Mouse (Mus musculus) limb, embryonic 10.5 days (tissue): ENCODE measurements around the gene Nckap5. TPM values are rescaled to one million over a fixed set of nuclear protein-coding genes. Genes with fewer than 3 reads are reported as not detected.

Experiments used
- DNase-seq: peaks from one replicate; pipeline ENCODE4 v3.0.0-alpha.2; 2017; ENCODE audit warnings: low spot score
- H3K27ac ChIP-seq: fragments of 300-500 bp; sonication (generic); 2 replicates; pipeline ENCODE4 v1.5.1; 2016; ENCODE audit warnings: mild to moderate bottlenecking
- H3K27me3 ChIP-seq: fragments of 300-500 bp; sonication (generic); 2 replicates; pipeline ENCODE4 v1.6.1; 2016; ENCODE audit warnings: low read depth, mild to moderate bottlenecking; ENCODE audit not compliant: poor library complexity, severe bottlenecking
- H3K36me3 ChIP-seq: fragments of 300-500 bp; sonication (generic); 2 replicates; pipeline ENCODE4 v1.6.1; 2016; ENCODE audit warnings: mild to moderate bottlenecking, moderate library complexity
- H3K4me1 ChIP-seq: fragments of 300-500 bp; sonication (generic); 2 replicates; pipeline ENCODE4 v1.6.1; 2016
- H3K4me3 ChIP-seq: fragments of 300-500 bp; sonication (generic); 2 replicates; pipeline ENCODE4 v1.5.1; 2016; ENCODE audit warnings: mild to moderate bottlenecking, moderate library complexity
- H3K9me3 ChIP-seq: fragments of 300-500 bp; sonication (generic); replicated peaks from 2 replicates; pipeline ENCODE4 v1.6.1; 2016; ENCODE audit warnings: mild to moderate bottlenecking
- WGBS: fragments of 180-500 bp; shearing (Covaris S2); methylation state at CpG from one replicate; pipeline ENCODE4 v1.1.7; 2016; 5-methylcytosine and 5-hydroxymethylcytosine counted together
- polyA plus RNA-seq: library from polyadenylated mRNA; unstranded; fragments of >200 nt; fragmentation: Nextera tagmentation; extraction: Ambion mirVana; gene quantifications from 2 replicates; pipeline ENCODE4 v1.2.1, GENCODE M21; 2016

Gene Nckap5
- polyA plus RNA-seq, 1 experiment from 2014 or later: 1.8 TPM

DNA sequence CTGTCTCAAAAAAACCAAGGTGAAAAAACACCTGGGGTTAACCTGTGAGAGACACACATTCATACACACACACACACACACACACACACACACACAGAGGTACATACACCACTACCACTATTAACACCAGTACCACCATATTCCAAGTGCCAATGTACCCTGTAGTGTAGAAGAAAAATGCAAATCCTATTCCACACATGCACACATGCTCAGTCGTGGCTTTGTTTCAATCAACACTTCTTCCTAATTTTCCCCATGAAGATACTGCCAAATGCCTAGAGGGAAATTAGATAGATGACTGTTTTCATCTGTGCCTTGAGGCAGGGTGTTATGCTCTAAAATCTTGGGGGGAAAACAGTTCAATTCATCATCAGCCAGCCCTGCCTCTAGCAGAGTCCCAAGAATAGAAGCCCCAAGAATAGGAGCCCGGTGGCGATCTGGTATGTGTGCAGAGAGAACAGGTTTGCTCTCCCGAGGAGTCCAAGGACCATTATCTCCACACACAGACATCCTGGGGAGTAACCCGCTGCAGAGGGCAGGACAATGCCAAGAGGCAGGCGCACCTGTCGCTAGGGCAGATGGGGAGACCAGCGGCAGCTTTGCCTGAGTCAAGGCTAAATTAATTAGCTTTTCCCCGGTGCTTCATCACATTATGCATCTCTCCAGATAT lies 376.0 kb downstream of the Nckap5 start:
- 73% methylated on average over 9 of the region's 9 CpGs for WGBS
- Histone ChIP-seq H3K27ac (no peak overlapping the region), H3K4me1 (no peaks in the 10 kb centered on the region), H3K27me3 (no peaks in the 10 kb centered on the region), H3K9me3 (no peaks in the 10 kb centered on the region), H3K4me3 (no peak overlapping the region), H3K36me3 (no peaks in the 10 kb centered on the region)
- DNase-seq: no peak

DNA sequence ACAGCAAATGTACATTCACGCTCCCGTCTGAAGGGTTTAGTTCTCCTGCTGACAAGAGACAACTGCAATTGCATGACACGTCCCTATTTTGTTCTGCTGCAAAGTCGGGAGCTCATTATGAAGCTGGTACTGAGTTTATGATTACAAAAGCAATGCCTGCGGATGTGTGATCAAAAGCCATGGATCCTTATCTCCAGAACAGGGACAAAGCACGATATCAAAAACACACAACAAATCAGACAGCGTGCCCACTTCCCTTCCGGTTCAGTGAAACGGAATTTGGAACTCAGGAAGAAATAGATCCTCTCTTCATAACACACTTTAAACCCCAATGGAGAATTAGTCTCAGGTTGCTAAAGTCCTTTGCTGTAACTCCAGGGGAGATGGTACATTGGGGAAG lies 379.1 kb downstream of the Nckap5 start:
- H3K36me3 ChIP-seq: no peaks in the 10 kb centered on the region
- H3K9me3 ChIP-seq: no peaks in the 10 kb centered on the region
- DNase-seq: no peak
- no peaks in the 10 kb centered on the region for H3K4me1 ChIP-seq
- no peaks in the 10 kb centered on the region for H3K27me3 ChIP-seq
- whole genome bisulfite sequencing: 88% methylated on average over 9 of the region's 9 CpGs
- no peak overlapping the region for H3K27ac ChIP-seq
- H3K4me3 ChIP-seq: no peak overlapping the region

DNA sequence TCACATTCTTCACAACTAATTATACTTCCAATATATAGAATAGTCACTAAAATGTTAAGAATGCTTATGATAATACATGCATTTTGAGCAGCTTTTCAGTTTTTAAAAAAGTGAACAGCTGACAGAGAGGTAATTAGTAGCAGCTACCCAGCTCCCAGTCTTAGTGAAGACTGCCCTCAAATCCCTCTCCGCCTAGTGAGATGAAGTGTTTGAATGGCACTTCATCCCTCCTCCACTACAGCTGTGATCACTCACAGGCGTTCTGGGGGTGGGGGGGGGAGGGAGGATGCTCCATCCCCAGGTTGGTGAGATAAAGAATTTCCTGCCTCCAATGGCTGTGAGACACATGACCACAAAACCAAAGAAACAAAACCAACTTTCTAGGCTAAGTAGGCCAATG lies 381.2 kb downstream of the Nckap5 start:
- Histone ChIP-seq H3K9me3 (no peaks in the 10 kb centered on the region), H3K4me3 (no peak overlapping the region), H3K4me1 (no peaks in the 10 kb centered on the region), H3K36me3 (no peaks in the 10 kb centered on the region), H3K27ac (no peak overlapping the region), H3K27me3 (no peaks in the 10 kb centered on the region)
- WGBS: 51% methylated on average over 2 of the region's 2 CpGs
- no peak for DNase-seq

DNA sequence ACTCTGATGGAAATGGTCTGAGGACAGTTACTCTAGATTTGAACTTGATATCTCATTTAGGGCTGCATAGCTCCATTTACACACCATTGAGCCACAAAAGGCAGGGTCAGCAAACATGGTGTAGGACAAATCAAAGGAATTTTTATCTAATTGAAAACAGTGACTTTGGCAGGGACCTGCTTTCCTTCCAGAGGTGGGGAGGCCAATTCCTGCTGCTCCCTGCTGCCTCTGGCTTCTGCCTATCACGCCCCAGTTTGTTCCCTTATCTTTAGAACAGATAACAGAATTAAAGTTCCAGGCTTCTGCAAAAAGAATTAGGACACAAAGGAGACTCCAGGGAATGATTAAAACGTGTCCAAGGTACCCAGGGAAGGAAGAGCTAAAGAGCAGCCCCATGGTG lies 386.7 kb downstream of the Nckap5 start:
- no peak overlapping the region for H3K27ac ChIP-seq
- H3K36me3 ChIP-seq: no peaks in the 10 kb centered on the region
- H3K27me3 ChIP-seq: no peaks in the 10 kb centered on the region
- DNase-seq: no peak
- H3K9me3 ChIP-seq: no peaks in the 10 kb centered on the region
- WGBS: 42% methylated on average over 2 of the region's 2 CpGs
- H3K4me1 ChIP-seq: no peaks in the 10 kb centered on the region
- no peak overlapping the region for H3K4me3 ChIP-seq

DNA sequence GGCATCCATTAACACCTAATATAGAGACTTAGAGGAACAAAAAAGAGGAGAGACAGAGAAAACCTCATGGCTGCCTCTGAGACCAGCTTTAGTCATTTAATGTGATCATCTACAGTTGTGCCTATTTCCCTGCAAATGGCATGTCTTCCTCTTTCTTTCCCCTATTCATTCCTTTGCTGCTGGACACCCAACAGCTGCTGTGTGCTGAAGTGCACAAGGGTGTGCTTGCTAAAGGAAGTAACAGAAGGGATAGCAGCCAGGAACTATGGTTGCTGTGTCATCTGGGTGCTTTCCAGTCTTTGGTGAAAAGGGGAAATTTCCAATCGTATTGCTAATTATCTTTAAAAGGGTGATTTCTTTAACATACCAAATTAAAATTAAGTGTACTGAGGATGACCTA lies 387.9 kb downstream of the Nckap5 start:
- H3K4me3 ChIP-seq: no peak overlapping the region
- WGBS: 90% methylated on average over 1 of the region's 1 CpGs
- H3K27ac ChIP-seq: no peak overlapping the region
- H3K36me3 ChIP-seq: no peaks in the 10 kb centered on the region
- no peak for DNase-seq
- H3K4me1 ChIP-seq: no peaks in the 10 kb centered on the region
- H3K9me3 ChIP-seq: no peaks in the 10 kb centered on the region
- H3K27me3 ChIP-seq: no peaks in the 10 kb centered on the region

DNA sequence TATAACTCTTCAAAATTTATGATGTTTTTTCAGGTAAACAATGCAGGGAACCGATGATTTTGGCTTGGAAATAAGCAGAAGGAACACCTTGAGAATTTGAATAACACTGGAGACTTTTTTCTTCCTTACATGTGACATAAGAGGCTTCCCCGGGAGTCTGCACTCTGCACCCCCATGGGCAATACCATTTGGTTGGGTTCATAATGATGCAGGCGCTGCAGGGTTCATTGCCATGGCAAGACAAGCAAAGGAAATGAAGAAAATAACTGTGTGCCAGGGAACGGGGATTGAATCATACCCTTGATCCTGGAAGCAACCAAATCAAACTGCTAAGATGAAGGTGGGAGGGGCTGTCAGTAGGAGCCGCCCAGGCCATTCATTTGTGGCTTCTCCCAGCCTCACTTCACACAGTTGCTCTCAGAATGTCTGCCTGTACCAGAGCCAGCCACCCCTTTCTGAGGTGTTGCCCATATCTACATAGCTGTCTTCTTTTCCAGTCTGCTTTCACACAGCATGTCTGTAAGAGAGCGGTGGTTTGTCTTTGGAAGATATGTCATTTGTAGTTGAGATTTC lies 392.5 kb downstream of the Nckap5 start:
- DNase-seq: no peak
- H3K36me3 ChIP-seq: no peaks in the 10 kb centered on the region
- no peaks in the 10 kb centered on the region for H3K27me3 ChIP-seq
- no peaks in the 10 kb centered on the region for H3K9me3 ChIP-seq
- 81% methylated on average over 6 of the region's 6 CpGs for WGBS
- no peak overlapping the region for H3K27ac ChIP-seq
- H3K4me3 ChIP-seq: no peak overlapping the region
- H3K4me1 ChIP-seq: no peaks in the 10 kb centered on the region

DNA sequence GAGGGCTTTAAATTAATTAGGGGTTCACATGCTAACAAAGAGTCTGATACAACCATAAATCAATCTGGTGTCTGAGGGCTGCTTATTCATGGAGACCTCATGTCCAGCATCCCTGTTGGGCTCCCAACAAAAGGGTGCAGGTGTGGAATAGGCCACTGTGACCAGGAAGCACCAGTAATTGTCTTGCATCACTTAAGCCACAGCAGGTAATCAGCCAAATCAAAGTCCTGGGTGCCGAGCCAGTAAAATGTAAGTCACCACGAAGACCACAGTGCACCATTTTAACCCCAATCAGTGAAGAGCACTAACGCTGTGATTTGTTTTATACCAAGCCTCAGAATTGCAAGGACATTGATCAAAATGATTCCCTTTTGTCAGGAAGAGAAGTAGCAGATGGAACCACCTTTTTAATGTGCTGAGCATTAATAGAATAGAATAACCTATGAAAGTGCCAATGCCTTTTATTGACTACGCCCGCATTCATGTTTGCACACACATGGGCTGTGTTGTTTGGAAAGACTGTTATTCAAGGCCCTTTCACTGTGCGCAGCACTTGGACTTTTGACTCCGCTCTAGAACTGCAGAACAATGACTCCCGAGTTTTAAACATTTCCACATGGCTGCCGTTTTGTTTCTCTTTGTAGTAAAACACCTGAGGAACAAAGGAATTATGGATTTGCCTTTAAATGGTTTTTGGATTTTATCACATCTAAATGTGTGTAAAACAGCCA lies 393.5 kb downstream of the Nckap5 start:
- Histone ChIP-seq H3K4me1 (no peaks in the 10 kb centered on the region), H3K27ac (no peak overlapping the region)
- WGBS: 78% methylated on average over 9 of the region's 9 CpGs

DNA sequence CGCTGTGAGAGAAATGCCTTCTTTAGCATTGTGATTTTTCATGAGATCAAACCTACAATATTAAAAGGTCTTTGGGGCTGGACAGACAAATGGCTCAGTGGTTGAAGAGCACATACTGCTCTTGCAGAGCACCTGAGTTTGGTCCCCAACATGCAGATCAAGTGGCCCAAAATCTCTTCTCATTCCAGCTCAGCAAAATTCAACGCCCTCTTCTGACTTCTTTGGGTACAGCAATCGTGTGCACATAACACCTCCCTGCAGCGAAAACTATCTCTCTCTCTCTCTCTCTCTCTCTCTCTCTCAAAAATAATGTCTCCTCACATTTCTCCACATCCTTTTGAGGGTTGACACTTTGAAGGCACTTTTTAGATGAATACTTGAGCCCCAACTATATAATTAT lies 398.3 kb downstream of the Nckap5 start:
- DNase-seq: no peak
- 87% methylated on average over 4 of the region's 4 CpGs for WGBS
- peaks cover 4% of the 10 kb centered on the region; the same call in 1 of the 2 replicates for H3K4me1 ChIP-seq

More for the DNA sequence above, 393.5 kb downstream of the Nckap5 start:
- H3K27me3 ChIP-seq: no peaks in the 10 kb centered on the region
- H3K4me3 ChIP-seq: no peak overlapping the region
- no peak for DNase-seq
- no peaks in the 10 kb centered on the region for H3K36me3 ChIP-seq
- H3K9me3 ChIP-seq: no peaks in the 10 kb centered on the region

DNA sequence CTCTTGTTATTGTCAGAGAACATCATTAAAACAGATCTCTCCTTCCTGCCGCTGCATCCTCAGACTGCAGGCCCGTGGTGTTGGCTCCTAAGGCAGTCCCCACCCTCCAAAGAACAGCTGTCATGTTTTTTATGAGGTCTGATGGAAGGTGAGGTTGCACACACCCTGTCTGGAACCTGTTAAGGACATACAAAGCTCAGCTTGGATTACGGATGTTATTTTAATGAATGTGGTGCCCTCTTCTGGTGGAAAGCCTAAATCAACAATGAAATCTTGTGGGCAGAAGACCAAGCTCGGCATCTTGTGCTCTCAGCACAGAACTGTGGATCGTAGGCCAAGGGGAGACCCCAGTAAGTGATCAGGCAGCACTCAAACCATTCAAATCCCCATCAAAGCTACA lies 399.0 kb downstream of the Nckap5 start:
- Histone ChIP-seq H3K27ac (no peak overlapping the region), H3K36me3 (no peaks in the 10 kb centered on the region), H3K4me3 (no peak overlapping the region), H3K9me3 (no peaks in the 10 kb centered on the region), H3K4me1 (peaks cover 4% of the 10 kb centered on the region; the same call in 1 of the 2 replicates), H3K27me3 (no peaks in the 10 kb centered on the region)
- 39% methylated on average over 5 of the region's 5 CpGs for WGBS
- peak; percentile 42 for DNase-seq

More for the DNA sequence above, 398.3 kb downstream of the Nckap5 start:
- Histone ChIP-seq H3K9me3 (no peaks in the 10 kb centered on the region), H3K27ac (no peak overlapping the region), H3K36me3 (no peaks in the 10 kb centered on the region), H3K4me3 (no peak overlapping the region), H3K27me3 (no peaks in the 10 kb centered on the region)

DNA sequence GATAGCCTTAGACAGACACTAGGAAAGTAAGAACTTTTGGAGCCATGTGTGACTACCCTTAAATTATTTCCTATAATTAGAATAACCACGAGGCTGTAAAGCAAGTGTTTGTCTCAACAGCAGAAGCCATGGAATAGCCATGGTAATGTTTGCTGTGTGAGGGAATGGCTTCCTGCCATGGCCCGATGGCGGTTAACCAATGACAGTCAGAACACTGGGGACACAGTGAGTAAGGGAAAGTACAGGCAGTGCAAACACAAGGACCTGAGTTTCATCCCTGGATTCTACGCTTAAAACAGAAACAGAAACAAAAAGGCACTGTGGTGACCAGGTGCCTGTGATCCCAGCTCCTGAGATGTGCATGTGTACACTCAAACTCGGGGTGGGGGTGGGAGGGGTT lies 419.2 kb downstream of the Nckap5 start:
- Histone ChIP-seq H3K4me3 (no peak overlapping the region), H3K27me3 (no peaks in the 10 kb centered on the region), H3K27ac (no peak overlapping the region), H3K4me1 (no peaks in the 10 kb centered on the region), H3K9me3 (no peaks in the 10 kb centered on the region), H3K36me3 (no peaks in the 10 kb centered on the region)
- 81% methylated on average over 5 of the region's 5 CpGs for WGBS
- DNase-seq: no peak

DNA sequence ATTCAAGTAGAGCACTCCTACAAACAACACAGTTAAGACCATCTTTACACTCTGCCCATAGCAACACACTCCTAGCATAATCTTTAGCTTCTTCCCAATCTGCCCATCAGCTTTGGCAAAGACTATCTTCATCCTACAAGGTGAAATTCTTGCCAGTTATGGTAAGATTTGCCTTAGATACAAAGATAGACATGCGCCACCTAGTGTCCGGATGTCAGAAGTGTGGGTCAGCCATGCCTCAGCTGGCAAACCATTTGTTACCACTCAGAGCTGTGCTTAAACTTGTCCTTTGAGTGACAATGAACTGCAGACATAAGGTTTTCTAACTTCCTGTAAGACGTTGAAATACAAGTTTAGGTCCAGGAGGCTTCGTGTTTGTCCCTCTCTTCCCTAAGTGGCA lies 422.7 kb downstream of the Nckap5 start:
- peak; percentile 59 for DNase-seq
- WGBS: 21% methylated on average over 4 of the region's 4 CpGs

DNA sequence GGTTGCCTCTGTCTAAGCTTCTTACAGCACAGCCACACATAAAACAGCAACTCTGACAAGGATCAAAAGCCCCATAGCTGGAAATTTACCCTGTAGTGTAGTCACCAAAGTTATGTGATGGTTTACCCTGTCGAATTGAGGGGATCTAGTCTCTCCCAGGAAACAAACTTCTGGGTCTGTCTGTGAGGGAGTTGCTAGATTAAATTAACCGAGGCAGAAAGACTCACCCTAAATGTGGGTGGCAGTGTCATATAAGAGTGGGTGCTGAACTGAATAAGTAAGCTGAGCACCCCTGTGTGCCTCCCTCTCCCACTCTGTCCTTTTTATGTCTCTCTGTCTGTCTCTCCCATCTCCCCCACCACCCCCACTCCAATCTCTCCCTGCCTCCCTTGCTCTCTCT lies 425.1 kb downstream of the Nckap5 start:
- no peak for DNase-seq
- Histone ChIP-seq H3K27me3 (no peaks in the 10 kb centered on the region), H3K4me1 (no peaks in the 10 kb centered on the region), H3K4me3 (no peak overlapping the region), H3K36me3 (no peaks in the 10 kb centered on the region), H3K9me3 (no peaks in the 10 kb centered on the region), H3K27ac (no peak overlapping the region)
- WGBS: 89% methylated on average over 2 of the region's 2 CpGs

More for the DNA sequence above, 422.7 kb downstream of the Nckap5 start:
- Histone ChIP-seq H3K27ac (no peak overlapping the region), H3K9me3 (no peaks in the 10 kb centered on the region), H3K4me1 (no peaks in the 10 kb centered on the region), H3K27me3 (no peaks in the 10 kb centered on the region), H3K36me3 (no peaks in the 10 kb centered on the region), H3K4me3 (no peak overlapping the region)

DNA sequence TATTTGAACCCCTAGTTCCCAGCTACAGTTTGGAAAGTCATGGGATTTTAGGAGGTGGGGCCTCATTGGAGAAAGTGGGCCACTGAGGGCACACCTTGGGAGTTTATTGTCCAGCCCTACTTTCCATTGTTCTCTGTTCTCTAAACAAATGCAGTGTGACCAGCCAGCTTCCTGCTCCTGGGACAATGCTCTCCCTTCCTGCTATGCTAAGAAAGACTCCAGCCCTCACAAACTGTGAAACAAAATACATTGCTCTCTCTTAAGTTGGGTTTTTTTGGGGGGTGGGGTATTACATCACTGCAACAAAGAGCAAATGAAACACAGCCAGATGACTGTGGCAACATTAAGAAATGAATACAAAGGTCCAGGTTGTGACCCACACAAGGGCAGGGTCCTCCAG lies 426.6 kb downstream of the Nckap5 start:
- Histone ChIP-seq H3K4me1 (no peaks in the 10 kb centered on the region), H3K27me3 (no peaks in the 10 kb centered on the region), H3K36me3 (no peaks in the 10 kb centered on the region), H3K4me3 (no peak overlapping the region), H3K27ac (no peak overlapping the region), H3K9me3 (no peaks in the 10 kb centered on the region)
- no peak for DNase-seq
